Mouse (Mus musculus): ENCODE measurements around the gene 4930415O20Rik.

DNA sequence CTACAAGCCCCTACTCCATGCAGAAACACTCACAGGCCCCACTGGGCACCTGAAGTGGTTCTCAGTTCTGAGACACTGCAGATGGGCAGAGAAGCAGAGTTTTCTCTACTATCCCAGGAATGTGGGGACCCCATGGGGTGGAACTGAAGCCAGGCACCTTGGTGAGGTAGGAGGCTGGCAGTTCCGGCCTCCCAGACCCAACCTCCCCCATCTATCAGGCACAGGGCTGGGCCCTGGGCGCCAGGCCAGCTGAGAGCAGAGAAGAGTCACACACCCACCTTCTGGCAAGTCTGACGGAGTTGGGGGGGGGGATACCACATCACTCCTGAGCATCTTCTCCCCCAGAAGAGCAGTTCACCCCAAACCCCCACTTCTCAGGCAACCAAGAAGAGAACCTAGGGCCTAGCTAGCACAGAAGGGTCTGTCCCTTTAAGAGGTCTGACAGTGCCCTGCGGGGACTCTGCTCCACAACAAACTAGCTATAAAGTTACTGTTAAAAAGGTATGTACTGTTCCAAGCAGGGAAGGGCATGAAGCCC is 32.2 kb downstream of the 4930415O20Rik start:
- no peak for TF ChIP-seq CTCF (IDR thresholded peaks at IDR 0.05; ENCODE audit: extremely low read depth, insufficient read length, insufficient replicate concordance, low read depth, low read length)
- TF ChIP-seq POLR2A (IDR thresholded peaks at IDR 0.05; ENCODE audit: low read depth, low read length), result no peak

Measured in small intestine, adult 2 months (tissue).